Mouse (Mus musculus): Measurements from ENCODE around the gene Plcxd1.
"Not testable (repeated sequence)": the region's sequence is repeated elsewhere in the genome, so short reads cannot be mapped to it uniquely, and the experiment has no call there.

Gene Plcxd1

DNA sequence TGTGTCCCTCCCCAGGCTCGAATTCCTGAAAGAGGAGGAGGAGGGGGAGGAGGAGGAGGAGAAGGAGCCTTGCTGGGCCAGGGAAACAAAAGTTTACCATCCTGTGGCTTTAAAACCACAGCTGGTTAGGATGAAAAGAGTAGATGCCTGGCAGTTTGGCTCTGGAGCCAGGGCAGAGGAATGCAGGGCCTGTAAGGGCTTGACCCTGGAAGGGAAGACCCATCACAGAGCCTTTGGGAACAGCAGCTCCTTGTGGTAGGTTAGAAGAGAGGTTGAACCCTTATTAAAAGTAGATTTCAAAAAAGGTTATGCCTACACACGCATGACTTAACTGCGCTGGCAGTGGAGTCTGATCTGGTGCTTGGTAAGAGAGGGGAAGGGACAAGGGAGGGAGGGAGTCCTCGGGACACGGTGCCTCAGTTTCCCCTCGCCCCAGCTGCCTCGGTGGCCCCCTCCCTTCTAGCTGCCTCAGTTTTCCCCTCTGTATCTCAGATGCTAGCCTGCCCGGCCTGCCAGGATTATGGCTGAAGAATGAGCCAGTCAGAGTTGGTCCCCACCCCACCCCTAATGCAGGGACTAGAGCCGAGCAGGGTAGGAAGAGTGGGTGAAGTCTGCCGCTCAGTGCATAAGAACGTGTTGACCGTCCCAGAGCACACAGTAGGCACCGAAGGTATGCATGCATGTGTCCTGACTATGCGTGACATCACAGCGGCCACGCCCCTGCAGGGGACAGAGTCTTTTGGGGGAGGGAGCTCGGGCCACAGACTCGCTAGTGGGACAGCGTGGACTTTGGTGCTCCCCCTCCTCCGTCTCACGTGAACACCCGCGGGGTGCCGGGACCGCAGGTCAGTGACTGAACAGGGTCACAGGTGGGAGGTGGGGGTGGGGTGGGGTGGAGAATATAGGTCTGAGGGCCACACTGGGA is at the start of gene Plcxd1:
Plcxd1 (plus strand) TSS at position 314 of the 925 bp plus-strand sequence.
- DNase-seq (ENCODE audit: low read depth in 1 of 2, low spot score in 2 of 2): no peak

DNA sequence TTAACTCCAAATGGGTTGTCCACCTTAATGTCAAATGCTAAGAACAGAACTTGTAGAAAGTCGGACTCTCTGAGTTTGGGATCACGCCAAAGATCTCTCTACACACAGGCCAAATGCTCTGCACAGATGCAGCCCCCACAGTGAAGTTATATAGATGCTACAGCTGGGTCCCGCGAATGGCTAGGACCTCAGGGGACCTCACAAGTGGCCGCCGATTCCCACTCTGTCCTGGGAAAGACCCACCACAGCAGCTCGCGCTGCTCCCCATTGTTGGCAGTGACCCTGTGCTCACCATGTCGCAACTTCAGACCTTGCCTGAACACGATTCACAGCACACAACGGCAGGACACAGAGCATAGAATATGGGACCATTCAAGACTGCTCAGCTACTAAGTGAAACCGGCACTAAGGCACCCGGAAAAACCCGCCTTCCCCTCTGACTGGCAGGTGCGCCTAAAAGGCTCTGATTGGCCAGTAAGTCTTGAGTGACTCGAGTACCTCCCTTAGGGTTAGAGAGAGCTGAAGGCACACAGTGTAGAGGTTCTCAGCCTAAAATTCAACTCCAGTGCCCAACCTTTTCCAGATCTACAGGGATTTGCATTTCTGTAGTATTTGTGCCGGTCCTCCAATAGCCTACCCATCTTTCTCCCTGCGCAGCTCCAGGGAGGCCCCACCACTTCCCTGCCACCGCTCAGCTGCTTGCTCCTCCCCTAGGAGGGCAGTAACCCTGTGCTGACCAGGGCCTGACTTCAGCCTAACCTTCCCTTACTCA is 41.9 kb upstream of the Plcxd1 start:
- DNase-seq (ENCODE audit: low read depth in 1 of 2, low spot score in 2 of 2): peak; percentile 34 to 66

GRCm38 (mm10) chr5:110072413-110072812 is 27.4 kb upstream of the Plcxd1 start, which contains the start of gene Gm17655:
Gm17655 (minus strand) TSS chr5:110072513.
- DNase-seq (ENCODE audit: low read depth in 1 of 2, low spot score in 2 of 2): not testable (repeated sequence)

DNA sequence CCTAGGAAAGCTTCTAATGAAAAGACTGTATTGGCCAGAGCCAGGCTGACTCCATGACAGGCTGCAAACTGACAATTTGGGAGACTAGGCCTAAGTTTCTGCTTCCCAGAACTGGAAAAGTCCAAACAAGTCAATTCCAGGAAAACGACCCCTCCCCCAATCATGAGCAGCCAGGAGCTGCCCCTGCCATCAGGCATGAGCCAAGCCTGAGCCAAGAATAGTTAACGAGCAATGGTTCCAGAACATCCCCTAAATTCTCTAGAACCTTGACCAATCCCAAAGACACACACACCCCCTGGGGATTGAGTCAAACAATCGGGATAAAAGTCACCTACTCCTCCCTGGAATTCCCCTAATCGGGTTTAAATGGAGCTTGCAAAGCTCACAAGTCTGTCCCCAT is 16.8 kb upstream of the Plcxd1 start:
- DNase-seq (ENCODE audit: low read depth in 1 of 2, low spot score in 2 of 2): no peak

GRCm38 (mm10) chr5:110086161-110086866 is 13.5 kb upstream of the Plcxd1 start:
- no peak for DNase-seq (ENCODE audit: low read depth in 1 of 2, low spot score in 2 of 2)

DNA sequence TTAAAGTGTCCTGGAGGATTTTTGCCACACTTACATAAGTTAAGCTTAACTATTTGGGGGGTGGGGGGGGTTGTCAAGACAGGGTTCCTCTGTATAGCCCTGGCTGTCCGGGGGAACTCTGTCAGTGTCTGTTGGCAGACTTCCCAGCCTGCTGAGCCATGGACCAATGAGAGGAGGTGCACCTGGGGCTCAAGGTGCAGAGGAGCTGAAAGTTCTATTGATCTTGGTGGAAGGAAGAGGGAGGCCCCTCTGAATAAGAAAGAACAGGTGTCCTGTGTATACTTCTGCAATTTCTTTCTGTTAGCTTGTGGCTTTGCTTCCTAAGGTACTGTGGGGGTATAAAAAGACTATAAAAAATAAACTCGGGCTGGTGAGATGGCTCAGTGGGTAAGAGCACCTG is 8.2 kb upstream of the Plcxd1 start:
- DNase-seq (ENCODE audit: low read depth in 1 of 2, low spot score in 2 of 2): no peak

GRCm38 (mm10) chr5:110094030-110094846 is 5.5 kb upstream of the Plcxd1 start, which contains the start of gene Gm35315:
Gm35315 (minus strand) TSS chr5:110094420.
- DNase-seq (ENCODE audit: low read depth in 1 of 2, low spot score in 2 of 2): peak; percentile 43 to 72

DNA sequence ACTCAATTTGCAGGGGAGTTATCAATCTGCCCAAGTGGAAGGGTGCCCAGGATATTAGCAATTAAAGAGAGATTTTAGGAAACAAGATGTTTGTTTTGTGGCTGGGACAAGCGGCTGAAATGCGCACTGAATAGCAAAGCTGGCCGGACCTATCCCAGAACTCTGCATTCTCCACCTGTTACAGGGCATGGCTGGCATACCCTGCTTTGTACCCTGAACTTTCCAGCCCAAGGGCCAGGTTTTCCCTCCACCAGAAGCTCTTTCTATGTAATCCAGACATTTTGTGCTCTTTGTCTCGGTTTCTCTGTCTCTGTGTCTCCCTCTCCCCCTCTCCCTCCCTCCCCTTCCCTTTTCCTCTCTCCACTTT is 4.9 kb upstream of the Plcxd1 start:
- DNase-seq (ENCODE audit: low read depth in 1 of 2, low spot score in 2 of 2): no peak

DNA sequence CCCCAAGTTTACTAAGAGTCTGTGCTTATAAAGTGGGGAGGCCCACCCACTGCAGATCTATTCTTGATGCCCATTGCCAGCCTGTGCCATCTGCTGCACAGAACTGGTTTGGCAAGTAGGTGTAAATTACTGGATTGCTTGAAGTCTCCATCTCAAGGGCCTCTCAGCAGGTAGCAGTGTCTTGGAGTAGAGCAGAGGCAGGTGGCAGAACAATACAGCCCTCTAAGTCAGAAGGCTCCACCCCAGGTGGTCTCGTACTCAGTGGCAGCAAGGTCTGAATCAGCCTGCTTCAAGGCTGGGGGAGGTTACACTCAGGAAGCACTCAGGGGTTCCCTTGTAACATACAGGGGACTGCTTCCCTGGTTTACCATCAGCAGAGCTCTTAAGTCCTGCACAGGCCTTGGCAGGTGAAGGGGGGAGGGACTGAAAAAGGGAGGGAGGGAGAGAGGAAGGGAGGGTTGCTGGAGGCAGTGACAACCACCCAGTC is 735 bp upstream of the Plcxd1 start:
- no peak for DNase-seq (ENCODE audit: low read depth in 1 of 2, low spot score in 2 of 2)

DNA sequence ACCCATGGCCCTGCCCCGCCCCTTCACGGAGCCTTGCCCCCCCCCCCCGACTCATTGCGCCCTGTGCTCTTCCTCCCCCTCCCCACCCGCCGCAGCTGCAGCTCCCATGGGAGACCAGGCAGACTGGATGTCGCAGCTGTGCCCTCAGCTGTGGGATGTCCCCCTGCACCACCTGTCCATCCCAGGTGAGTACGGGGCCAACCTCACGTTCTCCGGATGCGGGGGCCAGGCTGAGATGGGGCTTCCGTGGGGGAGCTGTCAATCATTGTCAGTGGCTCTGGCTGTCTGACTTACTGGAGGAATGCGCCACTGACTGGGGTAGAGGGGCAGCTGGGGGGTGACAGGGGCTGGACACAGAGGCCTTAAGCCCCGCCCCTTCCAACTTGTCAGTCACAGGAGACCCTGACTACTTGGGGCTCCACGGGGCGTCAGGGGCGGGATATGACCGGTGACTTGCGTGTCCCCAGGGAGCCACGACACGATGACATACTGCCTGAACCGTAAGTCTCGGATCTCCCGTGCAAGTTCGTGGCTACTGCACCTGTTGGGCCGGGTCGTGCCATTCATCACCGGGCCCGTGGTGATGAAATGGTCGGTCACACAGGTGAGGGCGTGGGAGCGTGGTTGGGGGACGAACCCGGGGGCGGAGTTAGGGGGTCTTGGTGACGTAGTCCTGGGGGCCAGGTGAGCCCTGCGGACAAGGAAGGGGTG is 1.3 kb downstream of the Plcxd1 start:
- DNase-seq (ENCODE audit: low read depth in 1 of 2, low spot score in 2 of 2): no peak

- DNase-seq (ENCODE audit: low read depth in 1 of 2, low spot score in 2 of 2): no peak
Measured at GRCm38 (mm10) chr5:110101716-110102347, 2.1 kb downstream of the Plcxd1 start.

GRCm38 (mm10) chr5:110102429-110102828 is 2.7 kb downstream of the Plcxd1 start:
- DNase-seq (ENCODE audit: low read depth in 1 of 2, low spot score in 2 of 2): no peak

DNA sequence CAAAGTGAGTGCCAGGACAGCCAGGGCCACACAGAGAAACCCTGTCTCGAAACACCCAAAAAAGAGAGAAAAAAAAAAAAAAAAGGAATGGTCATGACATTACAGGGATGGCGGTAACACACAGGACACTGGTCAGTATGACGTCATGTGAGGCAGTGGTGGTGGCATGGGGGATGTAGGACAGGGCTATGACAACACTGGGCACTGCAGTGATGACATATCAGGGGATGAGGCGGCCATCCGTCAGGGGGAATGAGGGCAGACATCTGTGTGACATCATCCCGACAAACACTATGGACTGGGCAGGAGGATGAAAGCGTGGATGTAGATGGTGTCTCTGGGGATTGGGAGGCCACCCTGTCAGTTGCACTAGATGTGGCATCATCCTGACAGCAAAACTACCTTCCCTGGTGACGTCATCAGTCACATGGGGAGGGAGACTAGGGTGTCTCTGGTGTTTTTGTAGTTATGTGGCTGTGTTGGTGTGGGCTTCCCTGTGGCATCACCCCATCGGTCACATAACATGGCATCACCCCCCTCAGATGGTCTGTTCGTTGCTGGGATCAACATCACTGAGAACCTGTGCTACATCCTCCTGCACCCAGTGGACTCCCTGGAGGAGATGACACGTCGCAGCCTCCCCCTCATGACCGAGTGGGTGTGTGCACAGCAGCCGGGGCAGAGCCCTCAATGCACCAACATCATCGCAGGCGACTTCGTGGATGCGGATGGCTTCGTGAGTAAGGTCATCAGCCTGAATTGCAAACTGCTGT is 3.3 kb downstream of the Plcxd1 start:
- no peak for DNase-seq (ENCODE audit: low read depth in 1 of 2, low spot score in 2 of 2)

DNA sequence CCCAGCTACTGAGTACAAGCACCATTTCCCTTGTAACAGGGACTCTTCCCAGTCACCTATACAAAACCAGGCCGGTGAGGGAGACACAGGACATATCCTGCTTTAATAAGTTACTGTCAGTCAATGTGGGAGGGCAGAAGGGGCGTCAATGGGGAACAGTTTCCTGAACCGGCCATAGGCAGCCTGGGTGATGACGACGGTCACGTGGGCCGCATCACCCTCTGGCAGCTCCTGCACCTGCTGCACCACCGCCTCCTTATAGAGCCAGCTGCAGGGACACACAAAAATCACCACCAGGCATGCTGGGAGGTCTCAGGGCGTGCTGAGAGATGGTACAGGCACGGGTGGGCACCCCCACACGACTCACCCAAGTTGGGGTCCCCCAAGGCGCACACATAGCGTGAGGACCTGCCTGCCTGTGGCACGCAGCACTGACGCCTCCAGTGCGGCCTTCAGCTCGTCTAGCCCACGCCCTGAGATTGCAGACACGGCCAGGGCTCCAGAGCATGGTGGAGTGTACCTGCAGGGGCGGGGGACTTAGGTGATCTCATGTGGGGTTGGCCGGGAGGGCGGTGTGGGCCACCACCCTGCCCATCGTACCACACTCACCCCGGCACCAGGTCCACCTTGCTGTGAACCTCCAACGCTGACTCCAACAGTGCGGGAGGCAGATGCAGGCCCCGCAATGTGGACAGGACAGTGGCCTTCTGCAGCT is 4.3 kb downstream of the Plcxd1 start:
- DNase-seq (ENCODE audit: low read depth in 1 of 2, low spot score in 2 of 2): no peak

- DNase-seq (ENCODE audit: low read depth in 1 of 2, low spot score in 2 of 2): no peak
Measured at GRCm38 (mm10) chr5:110104616-110105380, 5.0 kb downstream of the Plcxd1 start.

GRCm38 (mm10) chr5:110106140-110106871 is 6.5 kb downstream of the Plcxd1 start:
- no peak for DNase-seq (ENCODE audit: low read depth in 1 of 2, low spot score in 2 of 2)

Measured in monocyte, adult 2 months (primary cell).